Mouse (Mus musculus) small intestine, adult 2 months (tissue): Measurements from ENCODE around the gene Tefm.

Source experiments
- CTCF ChIP-seq: fragments of 200-500 bp; IDR thresholded peaks from 2 replicates; pipeline ENCODE4 v1.5.1; 2012; ENCODE audit warnings: low read depth, mild to moderate bottlenecking, control low read depth, inconsistent platforms, low read length, moderate library complexity, mixed read lengths; ENCODE audit not compliant: insufficient replicate concordance, insufficient read length; ENCODE audit errors: extremely low read depth
- POLR2A ChIP-seq: fragments of 200-500 bp; IDR thresholded peaks from 2 replicates; pipeline ENCODE4 v1.6.1; 2012; ENCODE audit warnings: low read depth, mild to moderate bottlenecking, control low read depth, inconsistent platforms, low read length, moderate library complexity

DNA sequence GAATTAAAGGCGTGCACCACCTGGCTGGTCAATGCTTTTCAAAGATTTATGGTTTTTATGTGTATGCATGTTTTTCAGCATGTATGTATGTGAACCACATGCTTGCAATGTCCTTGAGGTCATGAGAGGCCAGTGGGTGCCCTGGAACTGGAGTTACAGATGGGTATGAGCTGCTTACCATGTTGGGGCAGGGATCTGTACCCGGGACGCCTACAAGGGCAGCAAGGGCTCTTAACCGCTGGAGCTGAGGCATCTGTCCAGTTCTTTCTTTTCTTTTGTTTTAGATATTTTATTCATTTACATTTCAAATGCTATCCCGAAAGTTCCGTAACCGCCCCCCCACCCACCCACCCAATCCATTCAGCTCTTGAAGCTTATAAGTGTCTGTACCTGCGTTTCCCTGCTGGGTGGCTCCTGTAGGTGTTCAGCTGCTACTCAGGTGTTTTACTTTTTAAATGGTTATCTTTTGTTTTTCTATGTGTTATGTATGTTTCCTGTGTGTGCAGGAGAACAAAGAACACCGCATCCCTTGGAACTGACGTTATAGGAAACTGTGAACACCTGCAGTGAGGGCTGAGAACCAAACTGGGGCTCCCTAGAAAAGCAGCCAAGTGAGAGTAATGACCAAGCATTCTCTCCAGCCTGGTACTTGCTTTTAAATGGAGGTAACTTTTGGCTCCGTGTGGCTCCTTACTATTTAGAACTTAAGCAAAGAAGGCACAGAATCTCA, 5.9 kb downstream of the Tefm start:
- TF ChIP-seq CTCF (no peak), POLR2A (no peak)
